Mouse (Mus musculus): ENCODE data around the gene Aatk. TPM values are rescaled to one million over a fixed set of nuclear protein-coding genes. Genes with fewer than 3 reads are reported as not detected.

Gene Aatk
- total RNA-seq, 1 experiment, result 1.2 TPM

DNA sequence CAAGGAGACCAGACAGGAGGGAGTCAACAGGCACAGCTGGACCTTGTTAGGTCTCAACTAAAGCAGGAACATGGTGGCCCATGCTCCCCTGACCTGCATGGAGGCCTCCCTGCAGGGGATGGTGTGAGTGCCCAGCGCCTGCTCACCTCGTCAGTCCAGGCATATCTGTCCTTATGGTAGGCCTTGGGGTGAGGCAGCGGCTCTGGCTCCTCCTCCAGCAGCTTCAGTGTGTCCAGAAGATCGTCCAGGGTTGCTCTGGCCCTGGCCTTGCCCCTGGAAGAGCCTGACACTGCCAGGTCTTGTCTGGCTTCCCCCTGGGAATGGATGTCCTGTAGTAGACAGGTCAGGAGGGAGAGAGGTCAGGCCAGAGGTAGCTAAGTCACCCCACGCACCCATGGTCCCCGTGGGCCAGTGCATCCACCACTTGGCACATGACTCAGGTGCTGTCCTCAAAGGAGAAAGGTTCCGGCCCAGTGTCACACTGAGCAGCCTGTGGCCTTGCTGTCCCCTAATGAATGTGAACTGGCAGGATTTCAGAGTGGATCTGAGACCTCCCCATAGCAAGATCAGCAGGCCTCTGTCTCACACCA is 24.9 kb upstream of the Aatk start:
- in situ Hi-C loops (cut with MboI; ENCODE audit: low sequenced_read_pairs in 2 of 2, unreplicated experiment in 2 of 2), result no loop called here
- Histone ChIP-seq H3K9ac (ENCODE audit: insufficient read depth, low read depth, low read length, poor library complexity, severe bottlenecking) (no peak overlapping the region), H3K4me3 (ENCODE audit: insufficient read depth in 1 of 2, low read depth in 1 of 2, low read length in 2 of 2, poor library complexity in 1 of 2, severe bottlenecking in 1 of 2) (no peak overlapping the region), H3K9me3 (ENCODE audit: control insufficient read depth, insufficient read depth, low read depth, low read length) (no peaks in the 10 kb centered on the region), H3K27ac (ENCODE audit: insufficient read depth, low read depth, low read length, poor library complexity, severe bottlenecking) (no peak overlapping the region; the same call in 1 of the 2 replicates), H3K4me1 (ENCODE audit: control insufficient read depth in 2 of 2, insufficient read depth in 2 of 2, low read length in 2 of 2, poor library complexity in 1 of 2) (peaks cover 9 to 43% of the 10 kb centered on the region in 2 experiments), H3K36me3 (ENCODE audit: control insufficient read depth, insufficient read depth, low read length, poor library complexity, severe bottlenecking) (peaks cover 33% of the 10 kb centered on the region)
- TF ChIP-seq HCFC1 (IDR thresholded peaks at IDR 0.05; ENCODE audit: borderline replicate concordance, insufficient read depth, low read length), result no peak
- no peak for DNase-seq (ENCODE audit: low read depth, low spot score)

GRCm38 (mm10) chr11:120071065-120071464 is 24.1 kb upstream of the Aatk start:
- Histone ChIP-seq H3K27ac (ENCODE audit: insufficient read depth, low read depth, low read length, poor library complexity, severe bottlenecking) (no peak overlapping the region), H3K4me3 (ENCODE audit: insufficient read depth in 1 of 2, low read depth in 1 of 2, low read length in 2 of 2, poor library complexity in 1 of 2, severe bottlenecking in 1 of 2) (no peak overlapping the region), H3K36me3 (ENCODE audit: control insufficient read depth, insufficient read depth, low read length, poor library complexity, severe bottlenecking) (peaks cover 38% of the 10 kb centered on the region), H3K9me3 (ENCODE audit: control insufficient read depth, insufficient read depth, low read depth, low read length) (no peaks in the 10 kb centered on the region), H3K4me1 (ENCODE audit: control insufficient read depth in 2 of 2, insufficient read depth in 2 of 2, low read length in 2 of 2, poor library complexity in 1 of 2) (peaks cover 9 to 43% of the 10 kb centered on the region in 2 experiments), H3K9ac (ENCODE audit: insufficient read depth, low read depth, low read length, poor library complexity, severe bottlenecking) (no peak overlapping the region)
- in situ Hi-C loops (cut with MboI; ENCODE audit: low sequenced_read_pairs in 2 of 2, unreplicated experiment in 2 of 2), result no loop called here
- no peak for TF ChIP-seq HCFC1 (IDR thresholded peaks at IDR 0.05; ENCODE audit: borderline replicate concordance, insufficient read depth, low read length)
- TF ChIP-seq MAFK (IDR thresholded peaks at IDR 0.05; ENCODE audit: insufficient read depth, low read depth, low read length), result no peak
- no peak for TF ChIP-seq CHD2 (IDR thresholded peaks at IDR 0.05; ENCODE audit: low read depth, low read length)
- no peak for TF ChIP-seq ZNF384 (IDR thresholded peaks at IDR 0.05; ENCODE audit: low read depth, low read length)
- no peak for TF ChIP-seq ZC3H11A (IDR thresholded peaks at IDR 0.05; ENCODE audit: borderline replicate concordance, low read depth, low read length)
- no peak for DNase-seq (ENCODE audit: low read depth, low spot score)

GRCm38 (mm10) chr11:120070286-120070930 is 23.4 kb upstream of the Aatk start:
- TF ChIP-seq MAFK (IDR thresholded peaks at IDR 0.05; ENCODE audit: insufficient read depth, low read depth, low read length), result no peak
- no peak for TF ChIP-seq HCFC1 (IDR thresholded peaks at IDR 0.05; ENCODE audit: borderline replicate concordance, insufficient read depth, low read length)
- no peak for TF ChIP-seq ZC3H11A (IDR thresholded peaks at IDR 0.05; ENCODE audit: borderline replicate concordance, low read depth, low read length)
- no peak for TF ChIP-seq CHD2 (IDR thresholded peaks at IDR 0.05; ENCODE audit: low read depth, low read length)
- no peak for TF ChIP-seq ZNF384 (IDR thresholded peaks at IDR 0.05; ENCODE audit: low read depth, low read length)
- no peak for DNase-seq (ENCODE audit: low read depth, low spot score)
- in situ Hi-C loops (cut with MboI; ENCODE audit: low sequenced_read_pairs in 2 of 2, unreplicated experiment in 2 of 2), result no loop called here
- Histone ChIP-seq H3K9ac (ENCODE audit: insufficient read depth, low read depth, low read length, poor library complexity, severe bottlenecking) (no peak overlapping the region), H3K4me3 (ENCODE audit: insufficient read depth in 1 of 2, low read depth in 1 of 2, low read length in 2 of 2, poor library complexity in 1 of 2, severe bottlenecking in 1 of 2) (no peak overlapping the region), H3K36me3 (ENCODE audit: control insufficient read depth, insufficient read depth, low read length, poor library complexity, severe bottlenecking) (peaks cover 33% of the 10 kb centered on the region), H3K27ac (ENCODE audit: insufficient read depth, low read depth, low read length, poor library complexity, severe bottlenecking) (no peak overlapping the region), H3K9me3 (ENCODE audit: control insufficient read depth, insufficient read depth, low read depth, low read length) (no peaks in the 10 kb centered on the region), H3K4me1 (ENCODE audit: control insufficient read depth in 2 of 2, insufficient read depth in 2 of 2, low read length in 2 of 2, poor library complexity in 1 of 2) (peaks cover 7 to 45% of the 10 kb centered on the region in 2 experiments)

- Histone ChIP-seq H3K9me3 (ENCODE audit: control insufficient read depth, insufficient read depth, low read depth, low read length) (no peaks in the 10 kb centered on the region), H3K36me3 (ENCODE audit: control insufficient read depth, insufficient read depth, low read length, poor library complexity, severe bottlenecking) (peaks cover 38% of the 10 kb centered on the region), H3K4me3 (ENCODE audit: insufficient read depth in 1 of 2, low read depth in 1 of 2, low read length in 2 of 2, poor library complexity in 1 of 2, severe bottlenecking in 1 of 2) (no peak overlapping the region), H3K27ac (ENCODE audit: insufficient read depth, low read depth, low read length, poor library complexity, severe bottlenecking) (no peak overlapping the region), H3K4me1 (ENCODE audit: control insufficient read depth in 2 of 2, insufficient read depth in 2 of 2, low read length in 2 of 2, poor library complexity in 1 of 2) (peaks cover 4 to 34% of the 10 kb centered on the region in 2 experiments), H3K9ac (ENCODE audit: insufficient read depth, low read depth, low read length, poor library complexity, severe bottlenecking) (no peak overlapping the region)
- DNase-seq (ENCODE audit: low read depth, low spot score), result no peak
- in situ Hi-C loops (cut with MboI; ENCODE audit: low sequenced_read_pairs in 2 of 2, unreplicated experiment in 2 of 2), result no loop called here
- TF ChIP-seq CHD2 (IDR thresholded peaks at IDR 0.05; ENCODE audit: low read depth, low read length), result no peak
- TF ChIP-seq MAFK (IDR thresholded peaks at IDR 0.05; ENCODE audit: insufficient read depth, low read depth, low read length), result no peak
- no peak for TF ChIP-seq HCFC1 (IDR thresholded peaks at IDR 0.05; ENCODE audit: borderline replicate concordance, insufficient read depth, low read length)
- no peak for TF ChIP-seq ZNF384 (IDR thresholded peaks at IDR 0.05; ENCODE audit: low read depth, low read length)
- no peak for TF ChIP-seq ZC3H11A (IDR thresholded peaks at IDR 0.05; ENCODE audit: borderline replicate concordance, low read depth, low read length)
These were observed 22.3 kb upstream of the Aatk start for GRCm38 (mm10) chr11:120069261-120069660.

All from ES-E14 (cell line).